Mouse (Mus musculus) limb, embryonic 11.5 days (tissue): ENCODE data around the gene Cd79b. TPM values are rescaled to one million over a fixed set of nuclear protein-coding genes. Genes with fewer than 3 reads are reported as not detected.
A peak's percentile ranks its signal among the peaks of the same experiment; 100 is the strongest.

Experiments used
- ATAC-seq: fragments of 200-750 bp; cut with Nextera tagmentation; 2 replicates; pipeline ENCODE4 v1.8.0; 2017; ENCODE audit warnings: low read depth; ENCODE audit not compliant: insufficient number of reproducible peaks, low FRiP score, low TSS enrichment
- DNase-seq: peaks from one replicate; pipeline ENCODE4 v3.0.0-alpha.2; 2015; ENCODE audit warnings: low spot score
- H3K27ac ChIP-seq: fragments of 300-500 bp; sonication (generic); replicated peaks from 2 replicates; pipeline ENCODE4 v1.5.1; 2014; ENCODE audit warnings: low read depth, mild to moderate bottlenecking, low read length
- H3K27me3 ChIP-seq: fragments of 300-500 bp; sonication (generic); 2 replicates; pipeline ENCODE4 v1.6.1; 2014; ENCODE audit warnings: mild to moderate bottlenecking, low read length, mixed read lengths; ENCODE audit not compliant: control insufficient read depth, insufficient read depth
- H3K36me3 ChIP-seq: fragments of 300-500 bp; sonication (generic); 2 replicates; pipeline ENCODE4 v1.6.1; 2014; ENCODE audit warnings: mild to moderate bottlenecking, low read length, moderate library complexity, mixed read lengths; ENCODE audit not compliant: control insufficient read depth, insufficient read depth
- H3K4me1 ChIP-seq: fragments of 300-500 bp; sonication (generic); 2 replicates; pipeline ENCODE4 v1.6.1; 2014; ENCODE audit warnings: low read length, mixed read lengths; ENCODE audit not compliant: control insufficient read depth, insufficient read depth
- H3K4me2 ChIP-seq: fragments of 300-500 bp; sonication (generic); 2 replicates; pipeline ENCODE4 v1.6.1; 2014; ENCODE audit warnings: low read depth, mild to moderate bottlenecking, moderate library complexity; ENCODE audit not compliant: severe bottlenecking
- H3K4me3 ChIP-seq: fragments of 300-500 bp; sonication (generic); 2 replicates; pipeline ENCODE4 v1.5.1; 2014; ENCODE audit warnings: low read depth, low read length
- H3K9ac ChIP-seq: fragments of 300-500 bp; sonication (generic); 2 replicates; pipeline ENCODE4 v1.6.1; 2014; ENCODE audit warnings: mild to moderate bottlenecking, low read length
- H3K9me3 ChIP-seq: fragments of 300-500 bp; sonication (generic); 2 replicates; pipeline ENCODE4 v1.6.1; 2016; ENCODE audit warnings: low read length; ENCODE audit not compliant: control insufficient read depth
- WGBS: fragments of 180-500 bp; shearing (Covaris S2); extraction: QIAGEN DNeasy Blood & Tissue Kit; methylation state at CpG from one replicate; pipeline ENCODE4 v1.1.7; 2014; 5-methylcytosine and 5-hydroxymethylcytosine counted together
- polyA plus RNA-seq: library from polyadenylated mRNA; unstranded; fragments of >200 nt; fragmentation: Nextera tagmentation; extraction: Ambion mirVana; gene quantifications from 2 replicates; pipeline ENCODE4 v1.2.1, GENCODE M21; 2014

Gene Cd79b
- polyA plus RNA-seq, 1 experiment from 2014 or later = 2.1 TPM

DNA sequence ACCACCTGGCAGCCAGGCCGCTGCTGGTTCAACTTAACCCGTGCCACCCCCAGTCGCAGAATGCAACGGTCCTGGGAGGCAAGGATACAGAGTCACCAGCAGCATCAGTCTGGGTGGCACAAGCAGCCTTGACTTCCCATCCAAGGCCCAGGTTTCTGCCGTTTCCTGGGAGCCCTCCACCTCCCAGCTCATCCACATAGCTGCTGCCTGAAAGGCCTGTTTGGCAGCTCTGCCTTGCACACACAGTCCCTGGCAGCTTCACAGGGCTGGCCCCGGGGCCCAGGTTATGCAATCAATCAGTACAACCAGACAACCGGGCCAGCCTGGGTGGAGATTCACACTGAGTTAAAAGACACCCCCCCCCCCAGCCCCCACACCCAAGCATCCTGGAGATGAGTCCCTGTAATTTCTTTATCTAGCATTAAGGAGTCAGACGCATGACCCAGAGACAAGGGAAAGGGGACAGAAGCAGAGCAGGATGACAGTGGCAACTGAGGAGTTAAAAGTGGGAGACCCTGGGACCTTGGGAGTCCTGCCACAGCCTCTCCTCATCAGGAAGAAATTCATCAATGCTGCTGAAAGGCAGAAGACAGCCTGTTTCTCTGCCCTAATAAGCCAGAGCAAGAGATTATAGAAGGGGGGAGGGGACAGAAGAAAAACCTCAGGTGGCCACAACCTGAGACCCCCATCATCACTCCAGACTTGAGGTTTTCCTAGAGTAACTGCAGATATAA, 46.1 kb downstream of the Cd79b start:
- peak overlapping the region; percentile 28 for H3K4me2 ChIP-seq
- H3K36me3 ChIP-seq = peaks cover 30% of the 10 kb centered on the region
- H3K4me1 ChIP-seq = peaks cover 36% of the 10 kb centered on the region
- ATAC-seq (no peak), DNase-seq (peak; percentile 63)
- H3K4me3 ChIP-seq = no peak overlapping the region
- WGBS = 9% methylated on average over 8 of the region's 8 CpGs
- H3K9me3 ChIP-seq = no peaks in the 10 kb centered on the region
- 0 out of 2 replicates have a peak overlapping the region, but pooled peaks have one; percentile 32 for H3K9ac ChIP-seq
- peak overlapping the region; percentile 84 for H3K27ac ChIP-seq
- no peaks in the 10 kb centered on the region for H3K27me3 ChIP-seq

DNA sequence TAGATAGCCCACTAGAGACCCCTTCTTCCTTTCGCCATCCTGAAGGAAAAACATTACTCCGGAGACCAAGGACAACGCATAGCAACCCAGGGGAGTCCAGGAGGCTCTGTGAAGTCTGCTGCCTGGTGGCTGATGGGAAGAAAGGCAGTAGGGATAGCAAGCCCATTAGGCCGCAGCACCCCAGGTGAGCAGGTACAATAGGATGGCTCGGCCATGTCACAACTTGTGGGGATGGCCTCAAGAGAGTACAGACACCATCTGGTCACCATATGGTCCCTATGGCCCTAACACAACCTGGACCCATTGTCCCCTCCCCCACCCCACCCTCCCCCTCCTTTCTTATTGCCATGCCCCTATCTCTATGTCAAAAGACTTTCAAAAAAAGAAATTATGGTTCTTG, 46.7 kb downstream of the Cd79b start:
- Histone ChIP-seq H3K27me3 (no peaks in the 10 kb centered on the region), H3K36me3 (peaks cover 35% of the 10 kb centered on the region), H3K9ac (no peak overlapping the region), H3K4me3 (no peak overlapping the region), H3K27ac (peak overlapping the region; percentile 43), H3K4me1 (peaks cover 34% of the 10 kb centered on the region), H3K4me2 (no peak overlapping the region; the same call in none of the 2 replicates), H3K9me3 (no peaks in the 10 kb centered on the region)
- ATAC-seq = no peak
- peak; percentile 44 for DNase-seq
- 42% methylated on average over 5 of the region's 5 CpGs for WGBS

DNA sequence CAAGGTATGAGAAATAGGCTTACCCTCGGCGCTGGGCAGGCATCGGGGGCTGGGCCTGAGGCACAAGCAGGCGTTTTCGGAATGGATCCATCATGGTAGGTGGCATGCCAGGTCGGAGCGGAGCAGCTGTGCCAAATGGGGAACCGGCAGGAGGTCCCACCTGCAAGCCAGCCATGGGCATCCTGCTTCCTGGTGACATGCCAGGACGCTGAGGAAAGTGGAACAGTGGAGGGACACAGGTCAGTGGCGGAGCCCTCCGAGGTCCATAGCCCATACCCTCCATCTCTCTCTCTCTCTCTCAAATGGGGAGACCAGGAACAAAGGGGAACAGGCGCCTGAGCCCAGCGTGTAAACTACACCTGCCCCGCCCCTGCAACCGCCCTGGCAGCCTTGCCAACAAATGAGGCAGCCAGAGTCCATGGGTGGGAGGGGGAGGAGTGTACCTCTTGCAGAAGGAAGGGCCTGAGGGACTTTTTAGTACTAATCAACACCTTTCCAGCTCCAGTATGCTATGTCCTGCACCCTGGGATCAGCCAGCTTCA, 47.2 kb downstream of the Cd79b start:
- Histone ChIP-seq H3K4me3 (no peak overlapping the region), H3K4me2 (peak overlapping the region; percentile 34), H3K27me3 (no peaks in the 10 kb centered on the region), H3K4me1 (peaks cover 34% of the 10 kb centered on the region), H3K27ac (0 out of 2 replicates have a peak overlapping the region, but pooled peaks have one; percentile 43), H3K36me3 (peaks cover 40% of the 10 kb centered on the region), H3K9ac (no peak overlapping the region), H3K9me3 (no peaks in the 10 kb centered on the region)
- 54% methylated on average over 15 of the region's 15 CpGs for WGBS
- ATAC-seq (no peak), DNase-seq (peak; percentile 58)

DNA sequence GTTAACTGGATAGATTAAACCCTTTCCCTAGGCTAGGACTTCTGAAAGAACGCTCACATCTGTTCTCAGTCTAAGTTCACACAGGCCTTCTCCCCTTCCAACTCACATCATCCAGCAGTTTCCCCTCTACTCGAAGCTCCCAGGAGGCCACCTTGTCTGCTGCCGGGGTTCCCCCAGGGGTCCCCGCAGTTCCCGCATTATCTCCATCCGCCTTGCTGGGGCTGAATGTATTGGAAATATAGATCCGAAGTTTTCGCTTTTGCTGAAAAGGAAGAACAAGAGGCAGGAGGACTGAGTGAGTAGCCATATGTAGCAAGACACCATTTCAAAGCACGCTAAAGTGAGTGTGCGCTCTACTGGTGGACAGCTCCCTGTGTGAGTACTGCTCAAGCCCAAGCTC, 48.1 kb downstream of the Cd79b start:
- DNase-seq (no peak), ATAC-seq (no peak)
- H3K4me1 ChIP-seq = peaks cover 31% of the 10 kb centered on the region

DNA sequence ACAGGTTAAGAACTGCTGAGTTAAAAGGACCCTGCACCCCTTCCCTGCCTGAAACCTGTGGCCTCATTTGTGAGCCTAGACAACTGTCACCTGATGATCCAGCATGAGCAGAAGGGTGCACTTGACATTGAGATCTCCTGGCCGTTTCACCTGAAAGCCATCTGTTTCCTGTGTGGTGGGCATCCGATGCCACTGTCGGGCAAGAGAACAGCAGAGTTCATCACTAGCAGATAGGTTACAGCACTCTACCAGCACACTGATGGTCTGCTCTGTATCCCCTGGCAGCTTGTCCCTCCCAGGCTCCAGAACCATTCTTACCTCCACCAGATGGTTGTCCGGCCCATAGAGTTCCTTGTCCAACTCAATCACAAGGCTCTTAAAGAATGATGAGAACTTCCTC, 49.0 kb downstream of the Cd79b start:
- Histone ChIP-seq H3K4me3 (no peak overlapping the region), H3K27me3 (no peaks in the 10 kb centered on the region), H3K4me1 (peaks cover 26% of the 10 kb centered on the region), H3K27ac (no peak overlapping the region), H3K36me3 (peaks cover 51% of the 10 kb centered on the region), H3K9ac (no peak overlapping the region), H3K4me2 (no peak overlapping the region), H3K9me3 (no peaks in the 10 kb centered on the region)
- DNase-seq = no peak
- ATAC-seq = no peak
- WGBS = 96% methylated on average over 4 of the region's 4 CpGs

More for the DNA sequence above, 48.1 kb downstream of the Cd79b start:
- Histone ChIP-seq H3K4me2 (no peak overlapping the region), H3K9me3 (no peaks in the 10 kb centered on the region), H3K27me3 (no peaks in the 10 kb centered on the region), H3K36me3 (peaks cover 45% of the 10 kb centered on the region), H3K4me3 (no peak overlapping the region), H3K27ac (no peak overlapping the region), H3K9ac (no peak overlapping the region)
- 94% methylated on average over 10 of the region's 10 CpGs for WGBS

DNA sequence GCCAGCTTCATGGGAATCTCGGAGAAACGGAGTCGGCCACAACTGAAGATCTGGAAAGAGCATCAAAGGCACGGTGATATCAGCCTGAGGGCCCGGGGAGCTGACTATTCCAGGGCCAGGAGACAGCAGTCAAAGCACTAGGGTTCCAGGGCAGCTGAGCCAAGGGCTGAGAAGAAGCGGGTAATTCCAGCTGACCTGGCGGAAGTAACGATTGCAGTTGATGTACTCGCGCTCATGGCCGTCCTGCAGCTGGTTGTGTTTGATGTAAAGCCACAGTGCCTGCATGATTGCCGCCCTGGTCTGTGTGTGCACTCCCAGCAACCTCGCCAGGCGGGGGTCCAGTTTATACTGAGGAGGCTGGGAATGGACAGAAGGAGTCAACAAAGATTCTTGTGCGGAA, 49.6 kb downstream of the Cd79b start:
- H3K36me3 ChIP-seq = peaks cover 51% of the 10 kb centered on the region
- no peak for ATAC-seq
- WGBS = 90% methylated on average over 15 of the region's 15 CpGs
- H3K27ac ChIP-seq = no peak overlapping the region
- no peak overlapping the region for H3K9ac ChIP-seq
- H3K4me2 ChIP-seq = no peak overlapping the region
- H3K4me3 ChIP-seq = no peak overlapping the region
- no peak for DNase-seq
- peaks cover 24% of the 10 kb centered on the region for H3K4me1 ChIP-seq
- H3K9me3 ChIP-seq = no peaks in the 10 kb centered on the region
- no peaks in the 10 kb centered on the region for H3K27me3 ChIP-seq

DNA sequence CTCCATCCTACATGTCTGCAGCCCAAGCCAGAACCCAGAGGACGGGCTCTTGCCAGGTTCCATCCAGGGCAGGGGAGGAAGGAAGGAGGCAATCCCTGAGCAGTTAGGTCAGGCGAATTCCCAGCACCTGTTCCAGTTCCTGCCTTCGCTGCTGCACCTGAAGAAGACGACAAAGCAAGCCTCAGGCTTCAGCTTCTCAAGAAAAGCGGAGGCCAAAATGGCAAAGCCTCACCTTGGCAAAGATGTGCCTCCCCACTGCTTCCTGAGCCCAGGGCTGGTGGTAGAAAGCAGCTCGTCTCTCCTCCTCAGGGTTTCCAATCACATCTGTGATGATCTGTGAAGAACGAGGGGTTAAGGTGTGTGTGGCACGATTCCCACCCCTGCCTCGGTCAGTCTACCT, 50.6 kb downstream of the Cd79b start:
- Histone ChIP-seq H3K9me3 (no peaks in the 10 kb centered on the region), H3K9ac (no peak overlapping the region), H3K4me3 (no peak overlapping the region), H3K36me3 (peaks cover 55% of the 10 kb centered on the region), H3K27me3 (no peaks in the 10 kb centered on the region), H3K4me1 (peaks cover 20% of the 10 kb centered on the region), H3K4me2 (no peak overlapping the region), H3K27ac (no peak overlapping the region)
- ATAC-seq (no peak), DNase-seq (no peak)
- WGBS = 89% methylated on average over 9 of the region's 9 CpGs
